Mouse (Mus musculus) liver, adult 2 months (tissue): ENCODE measurements at regions not wholly inside any gene's neighbourhood (a gene's known extent, or its start where the extent isn't known, plus 50 kb on each side); places are given as distances from the start of the nearest gene placed in this dataset.
A peak's percentile ranks its signal among the peaks of the same experiment; 100 is the strongest.

Experiments used
- DNase-seq: peaks from one replicate; pipeline ENCODE4 v3.0.0-alpha.2; 2011; ENCODE audit warnings: low read depth, low spot score; ENCODE audit errors: extremely low read depth
- H3K27ac ChIP-seq: fragments of 200-500 bp; replicated peaks from 2 replicates; pipeline ENCODE4 v1.5.1; 2012; ENCODE audit warnings: low read depth, mild to moderate bottlenecking, control low read depth, inconsistent platforms, low read length; ENCODE audit not compliant: insufficient read depth
- H3K27me3 ChIP-seq: fragments of 200-500 bp; 2 replicates; pipeline ENCODE4 v1.6.1; 2012; ENCODE audit warnings: mild to moderate bottlenecking, moderate library complexity, low read length, inconsistent platforms; ENCODE audit not compliant: control insufficient read depth, insufficient read depth
- H3K36me3 ChIP-seq: fragments of 200-500 bp; 2 replicates; pipeline ENCODE4 v1.6.1; 2012; ENCODE audit warnings: low read length, inconsistent platforms; ENCODE audit not compliant: control insufficient read depth, insufficient read depth
- H3K4me1 ChIP-seq: fragments of 200-500 bp; 2 replicates; pipeline ENCODE4 v1.6.1; 2011; ENCODE audit warnings: low read length; ENCODE audit not compliant: control insufficient read depth, insufficient read depth
- H3K4me3 ChIP-seq: fragments of 200-500 bp; 2 replicates; pipeline ENCODE4 v1.5.1; 2011; ENCODE audit warnings: low read depth, mild to moderate bottlenecking, control low read depth, low read length, moderate library complexity; ENCODE audit not compliant: insufficient read depth
- H3K79me2 ChIP-seq: fragments of 200-500 bp; 2 replicates; pipeline ENCODE4 v1.6.1; 2012; ENCODE audit warnings: inconsistent platforms, mild to moderate bottlenecking, low read length, moderate library complexity; ENCODE audit not compliant: control insufficient read depth, insufficient read depth
- H3K9ac ChIP-seq: fragments of 200-500 bp; 2 replicates; pipeline ENCODE4 v1.6.1; 2012; ENCODE audit warnings: low read depth, mild to moderate bottlenecking, control low read depth, inconsistent platforms, low read length
- CTCF ChIP-seq: fragments of 200-500 bp; IDR thresholded peaks from 2 replicates; pipeline ENCODE4 v1.5.1; 2011; ENCODE audit warnings: low read depth, low read length, control low read depth
- POLR2A ChIP-seq: fragments of 200-500 bp; IDR thresholded peaks from 2 replicates; pipeline ENCODE4 v1.6.1; 2011; ENCODE audit warnings: low read length, control low read depth; ENCODE audit not compliant: insufficient read depth; ENCODE audit errors: extremely low read depth
- WGBS: fragments of 180-500 bp; shearing (Covaris S2); methylation state at CpG from one replicate; pipeline ENCODE4 v1.1.7; 2018; 5-methylcytosine and 5-hydroxymethylcytosine counted together

DNA sequence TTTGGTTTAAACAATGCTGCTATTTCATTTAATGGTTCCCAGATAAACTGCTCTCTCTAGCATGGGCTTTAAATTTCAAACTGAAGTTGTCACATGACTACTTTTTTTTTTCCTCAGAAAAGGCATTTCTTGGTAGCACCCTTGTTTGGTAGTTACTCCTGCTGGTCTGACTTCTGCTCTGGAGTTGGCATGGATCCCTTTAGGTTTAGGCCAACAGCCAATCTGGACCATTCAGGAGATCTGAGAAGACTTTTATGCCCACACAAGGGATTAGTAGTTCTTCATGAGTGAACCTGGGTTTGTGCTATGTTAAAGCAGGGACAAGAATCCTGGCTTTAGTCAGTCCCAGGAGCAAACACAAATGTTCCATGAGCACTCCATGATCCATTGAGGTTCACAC is 332.0 kb downstream of the Cdk5rap2 start:
- H3K27me3 ChIP-seq = no peaks in the 10 kb centered on the region
- no peaks in the 10 kb centered on the region for H3K79me2 ChIP-seq
- no peak for DNase-seq
- no peak overlapping the region for H3K4me3 ChIP-seq
- no peaks in the 10 kb centered on the region for H3K36me3 ChIP-seq
- H3K9ac ChIP-seq = no peak overlapping the region
- H3K4me1 ChIP-seq = no peaks in the 10 kb centered on the region
- no peak overlapping the region for H3K27ac ChIP-seq
- TF ChIP-seq POLR2A (no peak), CTCF (no peak)

DNA sequence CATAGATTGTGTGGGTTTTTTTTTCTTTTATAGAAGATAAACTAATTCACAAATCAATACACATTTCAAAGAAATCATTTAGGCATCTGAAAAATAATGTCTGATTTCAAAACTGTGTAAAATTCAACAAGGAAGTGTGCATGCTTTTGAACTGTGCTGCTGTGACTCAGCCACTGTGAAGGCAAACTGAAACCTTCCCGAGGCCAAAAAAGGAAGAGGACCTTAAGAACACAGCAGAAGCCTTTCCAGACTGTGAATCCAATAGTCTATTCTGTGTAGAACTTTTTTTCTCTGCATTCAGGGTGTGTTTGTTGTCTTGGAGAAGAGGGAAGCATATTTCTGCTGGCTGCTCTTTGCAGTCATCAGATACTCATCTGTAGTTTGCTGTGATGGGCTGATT is 347.7 kb downstream of the Cdk5rap2 start:
- no peaks in the 10 kb centered on the region for H3K4me1 ChIP-seq
- TF ChIP-seq CTCF (no peak), POLR2A (no peak)
- H3K9ac ChIP-seq = no peak overlapping the region
- H3K27me3 ChIP-seq = no peaks in the 10 kb centered on the region
- H3K36me3 ChIP-seq = no peaks in the 10 kb centered on the region
- WGBS = 53% methylated on average over 1 of the region's 1 CpGs
- H3K79me2 ChIP-seq = no peaks in the 10 kb centered on the region
- no peak overlapping the region for H3K4me3 ChIP-seq
- no peak overlapping the region for H3K27ac ChIP-seq
- DNase-seq = no peak

DNA sequence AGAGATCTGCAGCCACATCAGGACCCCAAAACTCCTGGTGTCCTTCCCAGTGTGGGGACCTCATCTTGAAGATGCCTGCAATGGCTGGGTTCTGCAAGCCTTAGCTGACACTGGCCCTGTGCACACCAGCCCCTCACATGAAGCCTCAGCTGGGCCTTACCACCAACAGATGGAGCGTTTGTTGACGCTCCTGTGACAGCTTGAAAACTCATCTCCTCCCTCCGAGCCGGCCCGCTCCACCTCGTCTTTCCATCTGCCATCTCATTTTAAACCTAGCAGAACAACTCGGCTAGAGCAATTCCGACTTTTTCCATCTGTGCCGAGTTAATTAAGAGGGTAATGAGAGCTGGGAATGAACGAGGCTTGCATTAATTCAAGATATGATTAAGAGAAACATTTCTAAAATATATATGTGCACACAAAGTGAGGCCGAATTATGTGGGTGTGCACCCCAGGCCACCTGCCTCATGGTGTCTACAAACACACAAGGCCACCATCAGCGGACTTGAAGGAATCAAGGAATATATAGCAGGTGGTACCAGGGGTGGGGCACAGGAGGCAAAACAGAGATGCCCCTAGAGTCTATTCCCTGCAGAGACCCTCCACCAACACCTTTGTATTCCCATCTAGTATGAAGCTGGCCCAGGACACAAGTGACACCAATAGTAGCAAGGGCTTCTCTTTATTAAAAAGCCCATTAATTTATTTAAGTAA is 351.3 kb downstream of the Cdk5rap2 start:
- Histone ChIP-seq H3K4me3 (no peak overlapping the region), H3K9ac (no peak overlapping the region), H3K36me3 (no peaks in the 10 kb centered on the region), H3K79me2 (no peaks in the 10 kb centered on the region), H3K4me1 (no peaks in the 10 kb centered on the region), H3K27ac (no peak overlapping the region), H3K27me3 (no peaks in the 10 kb centered on the region)
- TF ChIP-seq POLR2A (no peak), CTCF (no peak)
- WGBS = 81% methylated on average over 12 of the region's 12 CpGs
- no peak for DNase-seq

DNA sequence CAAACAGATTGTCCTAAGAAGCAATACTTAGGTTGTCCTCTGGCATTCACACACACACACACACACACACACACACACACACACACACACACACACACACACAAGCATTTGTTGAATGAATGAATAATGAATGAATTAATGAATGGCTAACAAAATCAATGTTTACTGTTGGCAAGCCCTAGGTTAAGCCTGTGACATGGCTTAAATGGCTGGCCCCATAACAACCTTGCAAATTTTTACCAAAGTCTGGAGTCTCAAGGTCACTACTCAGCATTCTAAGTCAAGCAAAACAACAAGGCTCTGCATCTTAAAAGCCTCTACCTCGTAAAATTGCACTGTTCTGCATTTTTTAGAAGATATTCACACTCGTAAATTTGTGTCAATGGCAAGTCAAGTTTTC is 357.1 kb downstream of the Cdk5rap2 start:
- DNase-seq = peak; percentile 24
- Histone ChIP-seq H3K27ac (no peak overlapping the region), H3K27me3 (no peaks in the 10 kb centered on the region), H3K36me3 (no peaks in the 10 kb centered on the region), H3K9ac (no peak overlapping the region), H3K4me1 (no peaks in the 10 kb centered on the region), H3K4me3 (no peak overlapping the region), H3K79me2 (no peaks in the 10 kb centered on the region)
- WGBS = 68% methylated on average over 2 of the region's 2 CpGs
- no peak for TF ChIP-seq CTCF
- TF ChIP-seq POLR2A = no peak

DNA sequence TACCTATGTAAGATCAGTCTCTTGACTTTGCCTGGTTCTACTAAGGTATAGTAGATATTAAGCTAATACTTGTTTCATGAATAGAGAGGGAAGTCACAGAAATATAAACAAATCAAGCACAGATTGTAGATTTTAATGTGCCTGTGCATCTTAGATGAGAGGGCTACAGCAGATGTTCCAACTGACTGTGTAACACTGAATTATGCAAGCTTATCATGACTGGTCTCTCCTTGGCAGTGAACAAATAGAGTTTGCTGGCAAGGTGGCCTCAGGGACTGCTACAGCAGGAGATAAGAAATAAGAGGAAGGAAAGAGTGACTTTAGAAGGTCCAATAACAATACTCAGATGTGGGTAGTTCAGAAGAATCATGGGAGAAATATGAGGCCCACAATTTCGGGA is 372.0 kb downstream of the Cdk5rap2 start:
- no peak for DNase-seq
- Histone ChIP-seq H3K27ac (no peak overlapping the region), H3K79me2 (no peaks in the 10 kb centered on the region), H3K36me3 (no peaks in the 10 kb centered on the region), H3K4me3 (no peak overlapping the region), H3K4me1 (no peaks in the 10 kb centered on the region), H3K27me3 (no peaks in the 10 kb centered on the region), H3K9ac (no peak overlapping the region)
- WGBS = 61% methylated on average over 1 of the region's 1 CpGs
- TF ChIP-seq POLR2A (no peak), CTCF (no peak)

DNA sequence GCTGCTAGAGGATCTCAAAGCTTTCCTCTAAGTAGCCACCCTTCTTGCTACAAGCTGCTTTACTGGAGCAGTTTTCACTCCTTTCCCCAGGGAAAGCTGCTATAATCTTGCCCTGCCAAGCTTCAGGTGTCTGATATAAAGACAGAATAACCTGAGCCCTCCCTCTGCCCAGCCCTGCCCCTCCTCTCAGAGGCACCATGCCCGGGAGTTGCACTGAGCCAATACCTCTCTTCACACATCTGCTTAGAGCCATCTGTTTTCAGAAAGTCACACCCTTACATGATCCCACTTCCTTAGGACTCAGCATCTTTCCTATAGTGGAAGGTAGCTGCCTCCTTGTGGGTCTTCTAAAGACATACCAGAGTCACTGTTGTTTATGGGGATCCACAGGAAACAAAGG is 374.3 kb downstream of the Cdk5rap2 start:
- Histone ChIP-seq H3K27ac (no peak overlapping the region), H3K27me3 (no peaks in the 10 kb centered on the region), H3K4me1 (no peaks in the 10 kb centered on the region), H3K36me3 (no peaks in the 10 kb centered on the region), H3K79me2 (no peaks in the 10 kb centered on the region), H3K9ac (no peak overlapping the region), H3K4me3 (no peak overlapping the region)
- TF ChIP-seq CTCF (no peak), POLR2A (no peak)
- DNase-seq = no peak
- 65% methylated on average over 1 of the region's 1 CpGs for WGBS
